Mouse (Mus musculus) A20 (cell line): ENCODE measurements around the gene Atp6v1c2.

ENCODE experiments used
- DNase-seq: peaks from one replicate; pipeline ENCODE4 v3.0.0-alpha.2; 2011; ENCODE audit warnings: low read depth, low spot score

The Atp6v1c2 gene

DNA sequence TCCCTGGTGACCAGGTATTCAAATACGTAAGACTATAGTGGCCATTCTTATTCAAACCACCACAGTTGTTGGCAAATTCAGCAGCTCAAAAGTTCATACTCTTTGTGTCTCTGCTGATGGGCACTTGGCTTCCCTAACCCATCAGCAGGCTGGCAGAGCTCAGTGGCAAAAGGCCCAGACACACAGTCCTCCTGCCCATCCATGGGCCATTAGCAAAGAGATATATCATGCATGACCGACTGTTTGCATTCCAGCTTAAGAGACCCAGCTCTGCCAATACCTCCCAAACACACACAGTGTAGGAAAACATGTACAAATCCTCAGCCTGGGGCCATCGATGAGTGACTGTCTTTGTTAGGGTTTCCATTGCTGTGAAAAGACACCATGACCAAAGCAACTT lies 68.2 kb downstream of the Atp6v1c2 start:
- DNase-seq: no peak

- no peak for DNase-seq
Measured at GRCm38 (mm10) chr12:17258431-17258830, 70.7 kb downstream of the Atp6v1c2 start.

DNA sequence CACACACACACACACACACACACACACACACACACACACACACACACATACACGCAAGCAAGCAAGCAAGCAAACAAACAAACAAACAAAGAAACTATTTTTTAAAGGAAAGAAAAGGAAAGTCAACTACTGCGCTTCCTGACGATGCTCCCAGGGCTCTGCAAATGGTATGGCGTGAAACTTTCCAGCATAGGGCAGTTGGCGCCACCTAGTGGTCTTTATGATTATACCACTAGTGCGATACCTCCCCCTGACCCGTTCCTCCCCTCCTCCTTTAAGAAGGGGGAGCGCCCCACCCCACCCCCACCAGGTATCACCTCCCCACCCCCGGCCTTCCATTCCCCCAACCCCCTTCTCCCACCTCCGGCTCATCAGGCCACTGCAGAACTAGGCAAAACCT lies 72.3 kb downstream of the Atp6v1c2 start:
- peak; percentile 69 for DNase-seq

GRCm38 (mm10) chr12:17255602-17256001 lies 73.6 kb downstream of the Atp6v1c2 start:
- DNase-seq: peak; percentile 24

GRCm38 (mm10) chr12:17253069-17253468 lies 76.1 kb downstream of the Atp6v1c2 start:
- peak; percentile 74 for DNase-seq

- DNase-seq: no peak
Measured at GRCm38 (mm10) chr12:17250962-17251361, 78.2 kb downstream of the Atp6v1c2 start.

GRCm38 (mm10) chr12:17242041-17242440 lies 87.1 kb downstream of the Atp6v1c2 start:
- peak; percentile 42 for DNase-seq

GRCm38 (mm10) chr12:17241614-17242013 lies 87.5 kb downstream of the Atp6v1c2 start:
- DNase-seq: no peak

- DNase-seq: no peak
Measured at GRCm38 (mm10) chr12:17241016-17241415, 88.1 kb downstream of the Atp6v1c2 start.

GRCm38 (mm10) chr12:17239428-17239688 lies 89.8 kb downstream of the Atp6v1c2 start:
- DNase-seq: no peak

GRCm38 (mm10) chr12:17238588-17239427 lies 90.4 kb downstream of the Atp6v1c2 start:
- no peak for DNase-seq

GRCm38 (mm10) chr12:17235535-17236313 lies 93.4 kb downstream of the Atp6v1c2 start:
- DNase-seq: no peak
